Mouse (Mus musculus) kidney, embryonic 16.5 days (tissue): ENCODE data around the gene Ctnnbip1. TPM values are rescaled to one million over a fixed set of nuclear protein-coding genes. Genes with fewer than 3 reads are reported as not detected.

Source experiments
- ATAC-seq: fragments of 200-750 bp; cut with Nextera tagmentation; 2 replicates; pipeline ENCODE4 v1.8.0; 2017; ENCODE audit warnings: moderate TSS enrichment; ENCODE audit not compliant: low FRiP score, low TSS enrichment
- H3K27ac ChIP-seq: fragments of 300-500 bp; sonication (generic); 2 replicates; pipeline ENCODE4 v1.5.1; 2014; ENCODE audit warnings: low read length
- H3K27me3 ChIP-seq: fragments of 300-500 bp; sonication (generic); 2 replicates; pipeline ENCODE4 v1.6.1; 2014; ENCODE audit warnings: low read length, control low read depth, mixed read lengths; ENCODE audit not compliant: insufficient read depth
- H3K36me3 ChIP-seq: fragments of 300-500 bp; sonication (generic); 2 replicates; pipeline ENCODE4 v1.6.1; 2014; ENCODE audit warnings: low read length, control low read depth, mixed read lengths; ENCODE audit not compliant: insufficient read depth
- H3K4me1 ChIP-seq: fragments of 300-500 bp; sonication (generic); 2 replicates; pipeline ENCODE4 v1.6.1; 2014; ENCODE audit warnings: low read length, control low read depth, mixed read lengths; ENCODE audit not compliant: insufficient read depth
- H3K4me2 ChIP-seq: fragments of 300-500 bp; sonication (generic); replicated peaks from 2 replicates; pipeline ENCODE4 v1.6.1; 2014; ENCODE audit warnings: low read depth, low read length
- H3K4me3 ChIP-seq: fragments of 300-500 bp; sonication (generic); 2 replicates; pipeline ENCODE4 v1.5.1; 2014; ENCODE audit warnings: mild to moderate bottlenecking, low read length
- H3K9ac ChIP-seq: fragments of 300-500 bp; sonication (generic); replicated peaks from 2 replicates; pipeline ENCODE4 v1.6.1; 2014; ENCODE audit warnings: low read length
- H3K9me3 ChIP-seq: fragments of 300-500 bp; sonication (generic); 2 replicates; pipeline ENCODE4 v1.6.1; 2016; ENCODE audit warnings: low read length, control low read depth
- WGBS: fragments of 180-500 bp; shearing (Covaris S2); extraction: QIAGEN DNeasy Blood & Tissue Kit; methylation state at CpG from one replicate; pipeline ENCODE4 v1.1.7; 2014; 5-methylcytosine and 5-hydroxymethylcytosine counted together
- polyA plus RNA-seq: library from polyadenylated mRNA; unstranded; fragments of >200 nt; fragmentation: Nextera tagmentation; extraction: Ambion mirVana; gene quantifications from 2 replicates; pipeline ENCODE4 v1.2.1, GENCODE M21; 2015

The Ctnnbip1 gene
- polyA plus RNA-seq, 1 experiment from 2014 or later: 57.4 TPM

DNA sequence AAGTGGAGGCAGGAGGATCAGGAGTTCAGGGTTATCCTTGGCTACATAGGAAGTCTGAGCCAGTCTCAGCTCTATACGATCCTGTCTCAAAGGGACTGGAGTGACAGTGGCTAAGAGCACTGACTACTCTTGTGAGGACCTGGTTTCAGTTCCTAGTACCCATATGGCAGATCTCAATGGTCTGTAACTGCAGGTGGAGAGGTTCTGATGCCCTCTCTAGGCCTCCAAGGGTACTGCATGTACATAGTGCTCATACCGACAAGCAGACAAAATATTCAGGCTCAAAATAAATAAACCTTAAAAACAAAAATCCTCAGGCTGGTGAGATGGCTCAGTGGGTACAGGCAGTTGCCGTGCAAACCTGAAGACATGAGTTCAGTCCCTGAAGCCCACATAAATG, 26.9 kb upstream of the Ctnnbip1 start:
- Histone ChIP-seq H3K4me2 (no peak overlapping the region), H3K27ac (no peak overlapping the region), H3K9ac (no peak overlapping the region), H3K27me3 (no peaks in the 10 kb centered on the region), H3K4me3 (no peak overlapping the region), H3K36me3 (peaks cover 69% of the 10 kb centered on the region), H3K4me1 (peaks cover 6% of the 10 kb centered on the region), H3K9me3 (no peaks in the 10 kb centered on the region)
- no peak for ATAC-seq
- 93% methylated on average over 3 of the region's 3 CpGs for WGBS

DNA sequence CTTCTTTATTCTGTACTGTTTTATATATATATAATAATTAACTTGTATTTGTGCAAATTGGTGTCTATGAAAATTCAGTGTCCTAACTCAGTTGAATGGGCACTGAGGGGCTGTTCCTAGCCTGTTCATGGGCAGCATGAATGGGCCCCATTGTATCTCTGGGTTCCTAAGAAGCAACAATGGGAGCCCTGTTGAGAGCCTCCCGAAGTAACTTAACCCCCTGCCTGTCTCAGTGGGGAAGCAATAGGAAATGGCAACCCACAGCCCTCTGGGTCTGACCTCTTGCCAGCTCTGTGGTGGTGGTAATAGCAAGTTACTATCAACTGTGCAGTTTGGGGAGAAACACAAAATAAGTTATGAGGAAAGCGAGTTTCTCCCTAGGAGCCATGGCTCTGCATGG, 21.4 kb upstream of the Ctnnbip1 start:
- no peak; the same call in 1 of the 2 replicates for ATAC-seq
- WGBS: 74% methylated on average over 2 of the region's 2 CpGs
- Histone ChIP-seq H3K4me3 (no peak overlapping the region), H3K36me3 (peaks cover 58% of the 10 kb centered on the region), H3K27ac (no peak overlapping the region), H3K4me1 (no peaks in the 10 kb centered on the region), H3K9ac (no peak overlapping the region), H3K9me3 (no peaks in the 10 kb centered on the region), H3K4me2 (no peak overlapping the region), H3K27me3 (no peaks in the 10 kb centered on the region)

DNA sequence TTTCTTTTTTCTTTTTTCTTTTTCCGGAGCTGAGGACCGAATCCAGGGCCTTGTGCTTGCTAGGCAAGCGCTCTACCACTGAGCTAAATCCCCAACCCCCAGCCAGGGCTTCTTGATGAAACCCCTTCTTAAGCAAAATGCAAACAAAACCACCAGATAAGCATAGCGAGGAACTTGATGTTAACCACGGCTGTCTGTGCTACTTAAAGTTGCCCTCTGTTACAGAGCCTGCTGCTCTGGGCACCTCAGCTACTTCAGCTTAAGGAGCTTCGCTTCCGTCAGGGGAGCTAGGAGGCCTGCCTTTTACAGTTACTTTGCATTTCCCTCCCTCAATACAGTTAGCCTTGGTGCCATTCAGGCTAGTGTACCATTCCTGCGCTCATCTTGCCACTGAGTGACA, 19.1 kb upstream of the Ctnnbip1 start:
- no peak overlapping the region for H3K27ac ChIP-seq
- H3K4me2 ChIP-seq: no peak overlapping the region
- H3K36me3 ChIP-seq: peaks cover 45% of the 10 kb centered on the region
- no peaks in the 10 kb centered on the region for H3K4me1 ChIP-seq
- H3K9me3 ChIP-seq: no peaks in the 10 kb centered on the region
- 88% methylated on average over 8 of the region's 8 CpGs for WGBS
- H3K27me3 ChIP-seq: no peaks in the 10 kb centered on the region
- H3K9ac ChIP-seq: no peak overlapping the region
- ATAC-seq: no peak
- no peak overlapping the region for H3K4me3 ChIP-seq

DNA sequence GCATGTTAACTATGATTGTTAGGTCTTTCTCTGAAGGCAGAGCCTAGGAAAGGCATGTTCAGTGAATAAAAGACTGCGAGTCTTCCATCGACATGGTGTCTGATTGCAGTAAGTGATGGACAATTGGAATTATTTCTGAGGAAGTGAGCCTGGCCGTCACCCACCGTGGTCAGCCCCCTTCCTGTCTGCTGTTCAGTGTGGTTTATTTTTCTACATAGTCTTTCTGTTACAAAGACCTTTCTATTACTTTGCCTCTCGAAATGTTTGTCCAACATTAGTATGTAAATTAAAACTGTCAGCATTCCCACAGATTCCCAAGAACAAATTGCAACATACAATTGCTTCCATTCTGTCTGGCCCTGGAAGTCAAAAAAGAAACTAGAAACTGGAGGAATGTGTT, 18.2 kb upstream of the Ctnnbip1 start:
- Histone ChIP-seq H3K4me3 (no peak overlapping the region), H3K27ac (no peak overlapping the region), H3K4me2 (no peak overlapping the region), H3K4me1 (no peaks in the 10 kb centered on the region), H3K27me3 (no peaks in the 10 kb centered on the region), H3K36me3 (peaks cover 36% of the 10 kb centered on the region), H3K9me3 (no peaks in the 10 kb centered on the region), H3K9ac (no peak overlapping the region)
- ATAC-seq: no peak
- WGBS: 75% methylated on average over 5 of the region's 5 CpGs

GRCm38 (mm10) chr4:149504363-149504762, 13.7 kb upstream of the Ctnnbip1 start:
- Histone ChIP-seq H3K27ac (no peak overlapping the region), H3K9ac (no peak overlapping the region), H3K4me2 (no peak overlapping the region), H3K4me1 (no peaks in the 10 kb centered on the region), H3K27me3 (no peaks in the 10 kb centered on the region), H3K36me3 (peaks cover 12% of the 10 kb centered on the region; the same call in 1 of the 2 replicates), H3K9me3 (no peaks in the 10 kb centered on the region), H3K4me3 (no peak overlapping the region)
- 77% methylated on average over 5 of the region's 5 CpGs for WGBS
- no peak for ATAC-seq

- peaks cover 12% of the 10 kb centered on the region; the same call in 1 of the 2 replicates for H3K36me3 ChIP-seq
- no peak overlapping the region for H3K27ac ChIP-seq
- no peaks in the 10 kb centered on the region for H3K27me3 ChIP-seq
- no peak overlapping the region for H3K4me2 ChIP-seq
- 32% methylated on average over 3 of the region's 3 CpGs for WGBS
- H3K9ac ChIP-seq: no peak overlapping the region
- no peaks in the 10 kb centered on the region for H3K4me1 ChIP-seq
- ATAC-seq: no peak
- H3K4me3 ChIP-seq: no peak overlapping the region
- no peaks in the 10 kb centered on the region for H3K9me3 ChIP-seq
Observed at GRCm38 (mm10) chr4:149504858-149505257, 13.2 kb upstream of the Ctnnbip1 start.

DNA sequence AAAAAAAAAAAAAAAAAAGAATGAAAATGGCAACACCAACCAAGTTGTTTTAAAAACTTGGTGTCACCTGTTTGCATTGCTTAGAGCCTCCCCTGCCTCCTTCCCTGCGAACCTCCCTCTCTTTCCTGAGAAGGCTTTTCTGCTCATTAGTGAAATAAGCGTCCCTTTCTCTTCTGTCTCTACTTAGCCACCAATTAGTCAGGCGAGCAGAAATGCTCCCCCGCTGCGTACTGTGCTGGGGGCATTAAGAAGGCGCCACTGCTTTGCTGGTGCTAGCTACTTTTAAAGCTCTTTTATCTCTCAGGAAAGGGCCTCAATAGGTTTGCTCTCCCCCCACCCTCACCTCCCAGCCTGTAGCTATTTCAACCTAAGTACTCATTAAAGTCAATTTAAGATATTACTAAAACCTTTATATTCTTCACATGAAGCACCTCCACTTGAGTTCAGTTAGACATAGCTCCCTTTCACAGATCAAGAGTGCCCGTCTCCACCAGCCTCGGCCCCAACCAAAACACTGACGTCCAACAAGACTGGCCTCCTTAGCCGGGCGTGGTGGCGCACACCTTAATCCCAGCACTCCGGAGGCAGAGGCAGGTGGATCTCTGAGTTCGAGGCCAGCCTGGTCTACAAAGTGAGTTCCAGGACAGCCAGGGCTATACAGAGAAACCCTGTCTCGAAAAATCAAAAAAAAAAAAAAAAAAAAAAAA, 12.6 kb upstream of the Ctnnbip1 start:
- no peak overlapping the region for H3K4me3 ChIP-seq
- no peak overlapping the region for H3K9ac ChIP-seq
- peaks cover 7% of the 10 kb centered on the region; the same call in 1 of the 2 replicates for H3K36me3 ChIP-seq
- no peak overlapping the region for H3K4me2 ChIP-seq
- 64% methylated on average over 14 of the region's 15 CpGs for WGBS
- ATAC-seq: no peak
- H3K27me3 ChIP-seq: no peaks in the 10 kb centered on the region
- H3K27ac ChIP-seq: no peak overlapping the region
- H3K9me3 ChIP-seq: no peaks in the 10 kb centered on the region
- no peaks in the 10 kb centered on the region for H3K4me1 ChIP-seq

GRCm38 (mm10) chr4:149506904-149507303, 11.1 kb upstream of the Ctnnbip1 start:
- Histone ChIP-seq H3K4me3 (no peak overlapping the region), H3K9me3 (no peaks in the 10 kb centered on the region), H3K36me3 (no peaks in the 10 kb centered on the region), H3K4me1 (no peaks in the 10 kb centered on the region), H3K9ac (no peak overlapping the region), H3K27ac (no peak overlapping the region), H3K27me3 (no peaks in the 10 kb centered on the region), H3K4me2 (no peak overlapping the region)
- ATAC-seq: no peak
- 80% methylated on average over 3 of the region's 3 CpGs for WGBS

- no peak for ATAC-seq
- Histone ChIP-seq H3K27ac (no peak overlapping the region), H3K9me3 (no peaks in the 10 kb centered on the region), H3K9ac (no peak overlapping the region), H3K36me3 (no peaks in the 10 kb centered on the region), H3K4me1 (no peaks in the 10 kb centered on the region), H3K27me3 (no peaks in the 10 kb centered on the region), H3K4me2 (no peak overlapping the region), H3K4me3 (no peak overlapping the region)
- 37% methylated on average over 6 of the region's 6 CpGs for WGBS
Observed at GRCm38 (mm10) chr4:149511221-149511646, 6.8 kb upstream of the Ctnnbip1 start.

- no peaks in the 10 kb centered on the region for H3K27me3 ChIP-seq
- no peak overlapping the region for H3K4me3 ChIP-seq
- H3K27ac ChIP-seq: no peak overlapping the region
- 79% methylated on average over 7 of the region's 7 CpGs for WGBS
- ATAC-seq: no peak
- H3K36me3 ChIP-seq: no peaks in the 10 kb centered on the region
- no peak overlapping the region for H3K9ac ChIP-seq
- no peaks in the 10 kb centered on the region for H3K9me3 ChIP-seq
- H3K4me2 ChIP-seq: no peak overlapping the region
- no peaks in the 10 kb centered on the region for H3K4me1 ChIP-seq
Observed at GRCm38 (mm10) chr4:149512072-149512471, 6.0 kb upstream of the Ctnnbip1 start.
